Mouse (Mus musculus): ENCODE data around the gene Nenf.
A peak's percentile ranks its signal among the peaks of the same experiment; 100 is the strongest.

Nenf gene

GRCm38 (mm10) chr1:191323381-191323780 lies 5.4 kb upstream of the Nenf start:
- peak; percentile 66 to 73 for DNase-seq (ENCODE audit: low spot score in 2 of 2)

- DNase-seq (ENCODE audit: low spot score in 2 of 2): no peak
Measured at GRCm38 (mm10) chr1:191318686-191319085, 692 bp upstream of the Nenf start.

GRCm38 (mm10) chr1:191316818-191317217 lies 1.2 kb downstream of the Nenf start:
- DNase-seq (ENCODE audit: low spot score in 2 of 2): no peak

GRCm38 (mm10) chr1:191313926-191314325 lies 4.1 kb downstream of the Nenf start:
- DNase-seq (ENCODE audit: low spot score in 2 of 2): no peak

- no peak for DNase-seq (ENCODE audit: low spot score in 2 of 2)
Measured at GRCm38 (mm10) chr1:191313158-191313557, 4.8 kb downstream of the Nenf start.

- DNase-seq (ENCODE audit: low spot score in 2 of 2): peak; percentile 80 to 82
Measured at GRCm38 (mm10) chr1:191312513-191312941, 5.5 kb downstream of the Nenf start.

- no peak for DNase-seq (ENCODE audit: low spot score in 2 of 2)
Measured at GRCm38 (mm10) chr1:191311296-191311898, 6.6 kb downstream of the Nenf start.

- DNase-seq (ENCODE audit: low spot score in 2 of 2): no peak
Measured at GRCm38 (mm10) chr1:191307766-191308455, 10.1 kb downstream of the Nenf start.

GRCm38 (mm10) chr1:191306316-191306715 lies 11.7 kb downstream of the Nenf start:
- DNase-seq (ENCODE audit: low spot score in 2 of 2): no peak

GRCm38 (mm10) chr1:191305610-191306009 lies 12.4 kb downstream of the Nenf start:
- DNase-seq (ENCODE audit: low spot score in 2 of 2): no peak

GRCm38 (mm10) chr1:191304216-191304615 lies 13.8 kb downstream of the Nenf start:
- no peak for DNase-seq (ENCODE audit: low spot score in 2 of 2)

- no peak for DNase-seq (ENCODE audit: low spot score in 2 of 2)
Measured at GRCm38 (mm10) chr1:191303736-191304135, 14.3 kb downstream of the Nenf start.

- DNase-seq (ENCODE audit: low spot score in 2 of 2): no peak
Measured at GRCm38 (mm10) chr1:191301903-191302302, 16.1 kb downstream of the Nenf start.

GRCm38 (mm10) chr1:191299215-191299942 lies 18.6 kb downstream of the Nenf start:
- no peak for DNase-seq (ENCODE audit: low spot score in 2 of 2)

- DNase-seq (ENCODE audit: low spot score in 2 of 2): no peak
Measured at GRCm38 (mm10) chr1:191298304-191298703, 19.7 kb downstream of the Nenf start.

- DNase-seq (ENCODE audit: low spot score in 2 of 2): no peak
Measured at GRCm38 (mm10) chr1:191296445-191296844, 21.5 kb downstream of the Nenf start.

- DNase-seq (ENCODE audit: low spot score in 2 of 2): no peak
Measured at GRCm38 (mm10) chr1:191295784-191296183, 22.2 kb downstream of the Nenf start.

- DNase-seq (ENCODE audit: low spot score in 2 of 2): no peak
Measured at GRCm38 (mm10) chr1:191293996-191294795, 23.8 kb downstream of the Nenf start.

GRCm38 (mm10) chr1:191293051-191293450 lies 24.9 kb downstream of the Nenf start:
- DNase-seq (ENCODE audit: low spot score in 2 of 2): no peak

- DNase-seq (ENCODE audit: low spot score in 2 of 2): no peak
Measured at GRCm38 (mm10) chr1:191292348-191292747, 25.6 kb downstream of the Nenf start.

- peak; percentile 22 to 47 for DNase-seq (ENCODE audit: low spot score in 2 of 2)
Measured at GRCm38 (mm10) chr1:191288762-191289161, 29.2 kb downstream of the Nenf start.

GRCm38 (mm10) chr1:191284502-191284901 lies 33.5 kb downstream of the Nenf start:
- DNase-seq (ENCODE audit: low spot score in 2 of 2): no peak

All from spleen, postnatal 36 days (tissue).